Mouse (Mus musculus): ENCODE results near the gene Tcl1.
"Not testable (repeated sequence)": the region's sequence is repeated elsewhere in the genome, so short reads cannot be mapped to it uniquely, and the experiment has no call there.

DNA sequence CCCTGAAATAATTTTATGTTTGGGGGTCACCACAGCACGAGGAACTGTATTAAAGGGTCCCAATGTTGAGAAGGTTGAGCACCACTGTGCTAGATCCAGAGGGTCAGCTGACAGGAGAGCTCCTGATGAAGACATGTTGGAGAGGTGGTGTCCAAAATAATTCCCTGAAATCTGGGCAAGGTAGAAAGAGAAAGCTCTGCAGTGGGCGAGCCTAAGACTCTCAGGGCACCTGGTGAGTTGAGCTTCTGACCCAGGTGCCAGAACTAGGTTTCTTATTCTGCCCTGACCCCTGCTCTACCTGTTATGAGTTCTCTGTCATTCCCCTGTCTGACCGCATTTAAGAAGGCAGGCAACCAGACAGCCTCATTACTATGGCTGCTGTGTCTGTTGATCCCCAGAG is 46.5 kb downstream of the Tcl1 start, which contains the start of gene Tcl1b5:
- TF ChIP-seq CTCF (conservative IDR thresholded peaks at IDR 0.05; ENCODE audit: low read length); POU5F1 (IDR thresholded peaks at IDR 0.05; ENCODE audit: borderline replicate concordance, low read length); NANOG (IDR thresholded peaks at IDR 0.05; ENCODE audit: borderline replicate concordance, low read length): not testable (repeated sequence)
